Mouse (Mus musculus): ENCODE measurements around the gene Trim67.

DNA sequence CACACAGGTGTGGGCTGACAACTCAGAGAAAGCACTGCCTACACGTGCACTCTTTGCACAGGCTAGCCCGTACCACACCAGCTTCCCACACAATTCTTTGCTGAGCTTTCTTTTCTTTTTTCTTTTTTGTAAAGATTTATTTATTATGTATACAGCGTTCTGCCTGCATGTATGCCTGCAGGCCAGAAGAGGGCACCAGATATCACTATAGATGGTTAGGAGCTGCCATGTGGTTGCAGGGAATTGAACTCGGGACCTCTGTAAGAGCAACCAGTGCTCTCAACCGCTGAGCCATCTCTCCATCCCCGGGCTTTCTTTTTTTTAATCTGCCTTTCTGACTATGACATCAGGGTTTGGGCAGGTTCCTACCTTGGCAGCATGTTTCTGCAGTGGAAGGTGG lies 30.6 kb downstream of the Trim67 start:
- TF ChIP-seq CTCF (IDR thresholded peaks at IDR 0.05; ENCODE audit: borderline replicate concordance, control insufficient read depth, extremely low read depth, insufficient read depth, low read length, poor library complexity) (no peak), POLR2A (IDR thresholded peaks at IDR 0.05; ENCODE audit: control insufficient read depth, extremely low read depth, insufficient read depth, low read length, poor library complexity) (no peak)

Data from thymus, adult 2 months (tissue).